In genomic region chr8:105757796-105758276, GRCm38 (mm10) we compare ENCODE assay signal across 8 mouse cellular contexts. TPM values are rescaled to one million over a fixed set of nuclear protein-coding genes. Genes with fewer than 3 reads are reported as not detected.
DNase-seq lines count a peak whose midpoint lies in the region; ATAC-seq and TF ChIP-seq lines count a peak whose summit lies in the region.

No protein-coding gene starts in this region.

- H3K9ac ChIP-seq in heart, embryonic 12.5 days = peak overlapping the region; percentile 93
- peak overlapping the region; percentile 80 for H3K9ac ChIP-seq in ES-Bruce4 (ENCODE audit: low read depth, poor library complexity, severe bottlenecking)
- H3K9ac ChIP-seq in forebrain, embryonic 12.5 days = peak overlapping the region; percentile 95
- peak overlapping the region; percentile 69 for H3K9ac ChIP-seq in liver, embryonic 15.5 days

- H3K27ac ChIP-seq in heart, embryonic 12.5 days (ENCODE audit: poor library complexity, severe bottlenecking) = peak overlapping the region; percentile 78; the same call in 1 of the 2 replicates
- H3K27ac ChIP-seq in ES-Bruce4 (ENCODE audit: insufficient read depth, low read length) = no peak overlapping the region
- peak overlapping the region; percentile 91 for H3K27ac ChIP-seq in forebrain, embryonic 12.5 days
- H3K27ac ChIP-seq in liver, embryonic 15.5 days (replicated peaks) = peak overlapping the region; percentile 36; the same call in 1 of the 2 replicates

- WGBS in heart, embryonic 12.5 days = 3% methylated on average over 12 of the region's 12 CpGs
- 2% methylated on average over 12 of the region's 12 CpGs for WGBS in forebrain, embryonic 12.5 days
- 6% methylated on average over 12 of the region's 12 CpGs for WGBS in liver, embryonic 15.5 days (ENCODE audit: insufficient replicate concordance)

- peak overlapping the region; percentile 79 for H3K4me2 ChIP-seq in heart, embryonic 12.5 days
- peak overlapping the region; percentile 65 for H3K4me2 ChIP-seq in forebrain, embryonic 12.5 days
- peak overlapping the region; percentile 96 for H3K4me2 ChIP-seq in liver, embryonic 15.5 days

- H3K36me3 ChIP-seq in heart, embryonic 12.5 days = no peaks in the 10 kb centered on the region
- H3K36me3 ChIP-seq in ES-Bruce4 (ENCODE audit: control insufficient read depth, insufficient read depth, low read length, poor library complexity, severe bottlenecking) = no peaks in the 10 kb centered on the region
- H3K36me3 ChIP-seq in forebrain, embryonic 12.5 days (replicated peaks) = no peaks in the 10 kb centered on the region
- H3K36me3 ChIP-seq in liver, embryonic 15.5 days (replicated peaks) = no peaks in the 10 kb centered on the region

- no peak for TF ChIP-seq CTCF in ES-Bruce4 (IDR thresholded peaks at IDR 0.05; ENCODE audit: low read depth, low read length)

- peak; percentile 19 for ATAC-seq in heart, embryonic 12.5 days (ENCODE audit: insufficient number of reproducible peaks, low FRiP score)
- ATAC-seq in forebrain, embryonic 12.5 days (ENCODE audit: low FRiP score) = no peak
- no peak for ATAC-seq in liver, embryonic 15.5 days (ENCODE audit: insufficient read depth)

- TF ChIP-seq POLR2A in ES-Bruce4 (IDR thresholded peaks at IDR 0.05; ENCODE audit: insufficient read depth, low read length) = no peak

- H3K4me1 ChIP-seq in heart, embryonic 12.5 days (replicated peaks) = peaks cover 11% of the 10 kb centered on the region
- no peaks in the 10 kb centered on the region for H3K4me1 ChIP-seq in ES-Bruce4 (ENCODE audit: control insufficient read depth, insufficient read depth, low read length)
- H3K4me1 ChIP-seq in forebrain, embryonic 12.5 days = peaks cover 6% of the 10 kb centered on the region; the same call in 1 of the 2 replicates
- H3K4me1 ChIP-seq in liver, embryonic 15.5 days (replicated peaks) = peaks cover 24% of the 10 kb centered on the region

- no peak for DNase-seq in heart, adult 18-20 months
- DNase-seq in cerebellum, adult 11 months = no peak
- no peak for DNase-seq in thymus, postnatal 0 days (ENCODE audit: low spot score)
- DNase-seq in thymus, postnatal 14 days = no peak

- no peak for TF ChIP-seq EP300 in ES-Bruce4 (IDR thresholded peaks at IDR 0.05; ENCODE audit: insufficient read depth, low read depth, low read length)

- no peaks in the 10 kb centered on the region for H3K9me3 ChIP-seq in heart, embryonic 12.5 days (replicated peaks)
- H3K9me3 ChIP-seq in ES-Bruce4 (replicated peaks; ENCODE audit: control insufficient read depth, insufficient read depth, low read length, poor library complexity, severe bottlenecking) = no peaks in the 10 kb centered on the region
- no peaks in the 10 kb centered on the region for H3K9me3 ChIP-seq in forebrain, embryonic 12.5 days
- no peaks in the 10 kb centered on the region for H3K9me3 ChIP-seq in liver, embryonic 15.5 days (replicated peaks)

- H3K4me3 ChIP-seq in heart, embryonic 12.5 days = peak overlapping the region; percentile 99
- peak overlapping the region; percentile 88 for H3K4me3 ChIP-seq in ES-Bruce4 (ENCODE audit: low read depth, low read length)
- H3K4me3 ChIP-seq in forebrain, embryonic 12.5 days (replicated peaks) = peak overlapping the region; percentile 95
- H3K4me3 ChIP-seq in liver, embryonic 15.5 days (replicated peaks) = peak overlapping the region; percentile 79

- H3K27me3 ChIP-seq in heart, embryonic 12.5 days (replicated peaks) = no peaks in the 10 kb centered on the region
- no peaks in the 10 kb centered on the region for H3K27me3 ChIP-seq in ES-Bruce4 (ENCODE audit: control insufficient read depth, insufficient read depth, low read length, poor library complexity, severe bottlenecking)
- H3K27me3 ChIP-seq in forebrain, embryonic 12.5 days = no peaks in the 10 kb centered on the region
- H3K27me3 ChIP-seq in liver, embryonic 15.5 days = no peaks in the 10 kb centered on the region

RNA-seq across cellular contexts. Expression of gene Gfod2, which starts 0.6 kb away (rescaled TPM):
- polyA plus RNA-seq in heart, embryonic 12.5 days (2016; fragmentation: Nextera tagmentation; extraction: Ambion mirVana) = 10.2 and 10.9 TPM in 2 replicates
- 1 to 10 TPM; 3.8 to 4.5 TPM for total RNA-seq in heart, adult 18-20 months (2021)
- polyA plus RNA-seq in ES-Bruce4 (2011; ENCODE audit: insufficient read depth, insufficient read length, low read depth, missing spikeins) = 6.4 and 7.2 TPM in 2 replicates
- polyA plus RNA-seq in forebrain, embryonic 12.5 days (2016; fragmentation: Nextera tagmentation; extraction: Ambion mirVana) = 57.1 and 57.4 TPM in 2 replicates
- polyA plus RNA-seq in liver, embryonic 15.5 days (2015; fragmentation: Nextera tagmentation; extraction: Ambion mirVana) = 1.8 and 2.3 TPM in 2 replicates
- 9.0 and 11.3 TPM in 2 replicates for polyA plus RNA-seq in thymus, postnatal 0 days (2015; fragmentation: Nextera tagmentation; extraction: Ambion mirVana)

RNA-seq across cellular contexts. Expression of gene Enkd1, which starts 49.8 kb away (rescaled TPM):
- 13.5 and 14.5 TPM in 2 replicates for polyA plus RNA-seq in heart, embryonic 12.5 days (2016; fragmentation: Nextera tagmentation; extraction: Ambion mirVana)
- total RNA-seq in heart, adult 18-20 months (2021) = 1 to 10 TPM; 1.3 TPM
- 18.6 and 20.1 TPM in 2 replicates for polyA plus RNA-seq in ES-Bruce4 (2011; ENCODE audit: insufficient read depth, insufficient read length, low read depth, missing spikeins)
- polyA plus RNA-seq in forebrain, embryonic 12.5 days (2016; fragmentation: Nextera tagmentation; extraction: Ambion mirVana) = 35.7 and 37.0 TPM in 2 replicates
- polyA plus RNA-seq in liver, embryonic 15.5 days (2015; fragmentation: Nextera tagmentation; extraction: Ambion mirVana) = 4.4 and 5.2 TPM in 2 replicates
- polyA plus RNA-seq in thymus, postnatal 0 days (2015; fragmentation: Nextera tagmentation; extraction: Ambion mirVana) = 28.7 and 29.4 TPM in 2 replicates

RNA-seq across cellular contexts. Expression of gene 4933405L10Rik, which starts 50.4 kb away (rescaled TPM):
- not detected in 2 replicates for polyA plus RNA-seq in heart, embryonic 12.5 days (2016; fragmentation: Nextera tagmentation; extraction: Ambion mirVana)
- not detected for total RNA-seq in heart, adult 18-20 months (2021)
- not detected in 2 replicates for polyA plus RNA-seq in ES-Bruce4 (2011; ENCODE audit: insufficient read depth, insufficient read length, low read depth, missing spikeins)
- polyA plus RNA-seq in forebrain, embryonic 12.5 days (2016; fragmentation: Nextera tagmentation; extraction: Ambion mirVana) = 0.27 and 0.32 TPM in 2 replicates
- not detected in 2 replicates for polyA plus RNA-seq in liver, embryonic 15.5 days (2015; fragmentation: Nextera tagmentation; extraction: Ambion mirVana)
- polyA plus RNA-seq in thymus, postnatal 0 days (2015; fragmentation: Nextera tagmentation; extraction: Ambion mirVana) = 0.12 TPM in 1 of 2 replicates, not detected in the other

RNA-seq across cellular contexts. Expression of gene Pard6a, which starts 56.9 kb away (rescaled TPM):
- polyA plus RNA-seq in heart, embryonic 12.5 days (2016; fragmentation: Nextera tagmentation; extraction: Ambion mirVana) = 14.0 and 14.5 TPM in 2 replicates
- 1 to 10 TPM; 7.3 to 7.8 TPM for total RNA-seq in heart, adult 18-20 months (2021)
- polyA plus RNA-seq in ES-Bruce4 (2011; ENCODE audit: insufficient read depth, insufficient read length, low read depth, missing spikeins) = 10.4 and 10.9 TPM in 2 replicates
- 28.9 and 32.5 TPM in 2 replicates for polyA plus RNA-seq in forebrain, embryonic 12.5 days (2016; fragmentation: Nextera tagmentation; extraction: Ambion mirVana)
- polyA plus RNA-seq in liver, embryonic 15.5 days (2015; fragmentation: Nextera tagmentation; extraction: Ambion mirVana) = 6.1 and 6.3 TPM in 2 replicates
- polyA plus RNA-seq in thymus, postnatal 0 days (2015; fragmentation: Nextera tagmentation; extraction: Ambion mirVana) = 20.5 and 22.4 TPM in 2 replicates

RNA-seq across cellular contexts. Expression of gene Acd, which starts 56.9 kb away (rescaled TPM):
- 37.6 and 38.1 TPM in 2 replicates for polyA plus RNA-seq in heart, embryonic 12.5 days (2016; fragmentation: Nextera tagmentation; extraction: Ambion mirVana)
- 10 to 100 TPM; 11.0 to 12.6 TPM for total RNA-seq in heart, adult 18-20 months (2021)
- polyA plus RNA-seq in ES-Bruce4 (2011; ENCODE audit: insufficient read depth, insufficient read length, low read depth, missing spikeins) = 30.1 and 36.7 TPM in 2 replicates
- 83.0 and 88.7 TPM in 2 replicates for polyA plus RNA-seq in forebrain, embryonic 12.5 days (2016; fragmentation: Nextera tagmentation; extraction: Ambion mirVana)
- 22.4 and 23.6 TPM in 2 replicates for polyA plus RNA-seq in liver, embryonic 15.5 days (2015; fragmentation: Nextera tagmentation; extraction: Ambion mirVana)
- 66.7 and 72.9 TPM in 2 replicates for polyA plus RNA-seq in thymus, postnatal 0 days (2015; fragmentation: Nextera tagmentation; extraction: Ambion mirVana)
